Mouse (Mus musculus) heart, adult 2 months (tissue): Measurements from ENCODE around the gene Relch. TPM values are rescaled to one million over a fixed set of nuclear protein-coding genes. Genes with fewer than 3 reads are reported as not detected.
A peak's percentile ranks its signal among the peaks of the same experiment; 100 is the strongest.

Source experiments
- DNase-seq, 2 experiments: peaks; one replicate each; pipeline ENCODE4 v3.0.0; 2021
- H3K27ac ChIP-seq: fragments of 200-600 bp; 2 replicates; pipeline ENCODE4 v1.8.1; 2022
- H3K27me3 ChIP-seq: fragments of 200-500 bp; 2 replicates; pipeline ENCODE4 v1.6.1; 2012; ENCODE audit warnings: mild to moderate bottlenecking, low read length, inconsistent platforms, mixed read lengths; ENCODE audit not compliant: control insufficient read depth, insufficient read depth
- H3K36me3 ChIP-seq: fragments of 200-500 bp; 2 replicates; pipeline ENCODE4 v1.6.1; 2012; ENCODE audit warnings: low read length, inconsistent platforms; ENCODE audit not compliant: control insufficient read depth, insufficient read depth
- H3K4me1 ChIP-seq: fragments of 200-500 bp; 2 replicates; pipeline ENCODE4 v1.6.1; 2011; ENCODE audit warnings: low read length; ENCODE audit not compliant: control insufficient read depth, insufficient read depth
- H3K4me3 ChIP-seq: fragments of 200-600 bp; 2 replicates; pipeline ENCODE4 v1.8.1; 2022
- H3K79me2 ChIP-seq: fragments of 200-500 bp; replicated peaks from 2 replicates; pipeline ENCODE4 v1.6.1; 2012; ENCODE audit warnings: mild to moderate bottlenecking, inconsistent platforms, low read length, moderate library complexity, mixed read lengths; ENCODE audit not compliant: control insufficient read depth, insufficient read depth
- H3K9ac ChIP-seq: fragments of 200-500 bp; 2 replicates; pipeline ENCODE4 v1.6.1; 2012; ENCODE audit warnings: low read depth, mild to moderate bottlenecking, control low read depth, inconsistent platforms, low read length, mixed read lengths
- CTCF ChIP-seq: fragments of 200-600 bp; IDR thresholded peaks from 2 replicates; pipeline ENCODE4 v1.8.1; 2022; ENCODE audit warnings: antibody characterized with exemption, mild to moderate bottlenecking, moderate library complexity
- EP300 ChIP-seq: fragments of 200-500 bp; IDR thresholded peaks from 2 replicates; pipeline ENCODE4 v1.6.1; 2011; ENCODE audit warnings: low read depth, low read length, control low read depth; ENCODE audit not compliant: insufficient read depth
- POLR2A ChIP-seq: fragments of 200-500 bp; IDR thresholded peaks from 2 replicates; pipeline ENCODE4 v1.6.1; 2011; ENCODE audit warnings: mild to moderate bottlenecking, low read depth, low read length, control low read depth; ENCODE audit not compliant: insufficient read depth
- WGBS: fragments of 180-500 bp; shearing (Covaris S2); methylation state at CpG from one replicate; pipeline ENCODE4 v1.1.7; 2018; 5-methylcytosine and 5-hydroxymethylcytosine counted together
- intact Hi-C: fragments of 180-260 bp; cut with DNase I; formaldehyde crosslinking; loops from one replicate; pipeline ENCODE4 v1.15.1; 2025
- long read RNA-seq: library from polyadenylated mRNA; stranded (forward); transcript quantifications from one replicate; pipeline ENCODE4 v2.0.0, GENCODE M21; 2021
- polyA plus RNA-seq: library from polyadenylated mRNA; depleted of rRNA; stranded (reverse); fragments of >200 nt; gene quantifications from 2 replicates; pipeline ENCODE4 v1.2.3, GENCODE M21; 2012; rRNA removed
- total RNA-seq, 2 experiments: library from RNA; stranded (reverse); gene quantifications; 2 replicates each; pipeline ENCODE4 v1.2.3; 2021

Relch gene
- total RNA-seq = 10 to 100 TPM; 18.9 to 21.6 TPM
- polyA plus RNA-seq = 8.4 and 11.7 TPM in 2 replicates
- long read RNA-seq, full-length matches to known transcripts = 3 of 12 reads
- long read RNA-seq, partial matches to known transcripts = 3 of 12 reads
- long read RNA-seq, other reads (novel, unspliced or antisense) = 6 of 12 reads

DNA sequence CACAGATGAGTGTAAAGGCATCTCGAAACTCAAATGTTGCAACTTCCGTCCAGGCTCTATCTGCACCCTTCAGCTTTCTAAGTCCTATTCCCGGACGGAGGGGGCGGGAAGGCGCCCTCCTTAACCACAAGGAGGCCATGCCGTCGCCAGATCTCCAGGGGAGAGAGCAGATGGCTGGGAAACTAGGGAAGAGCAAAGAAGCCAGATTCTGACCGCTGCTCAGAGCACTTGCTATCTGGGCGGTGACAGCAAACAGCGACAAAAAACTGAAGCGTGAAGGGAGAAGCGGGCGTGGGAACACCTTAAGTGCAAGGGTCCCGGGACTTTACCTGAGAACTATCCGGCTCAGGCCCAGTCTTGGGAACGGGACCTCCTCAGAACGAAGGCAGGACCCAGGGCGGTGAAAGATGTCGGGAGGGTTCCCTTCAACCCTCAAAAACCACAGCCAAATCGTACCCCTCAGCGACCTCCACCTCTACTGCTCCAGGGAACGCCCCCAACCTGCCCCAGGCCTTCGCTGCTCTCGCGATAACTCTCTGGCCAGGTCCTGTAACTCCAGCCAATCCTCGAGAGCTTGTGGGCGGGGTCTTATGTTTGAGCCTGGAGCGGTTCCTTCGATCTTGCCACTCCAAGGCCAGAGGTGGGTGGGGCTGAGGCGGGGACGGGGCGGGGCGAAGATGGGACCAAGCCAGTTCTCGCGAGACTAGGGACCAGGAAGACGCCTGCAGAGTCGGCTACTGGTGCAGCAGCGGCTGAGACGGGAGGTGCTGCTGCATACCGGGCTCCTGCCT is at the start of gene Relch, which contains the start of gene Pign:
TSS of gene Relch (plus strand) at position 691 of the 791 bp plus-strand sequence.
TSS of gene Pign (minus strand) at position 507 of the 791 bp plus-strand sequence.
- peak; percentile 90 for TF ChIP-seq POLR2A
- peak; percentile 51 for TF ChIP-seq CTCF
- TF ChIP-seq EP300 = peak; percentile 4; the same call in 1 of the 2 replicates
- peak within 1 kb of the TSS; percentile 81 for H3K27ac ChIP-seq
- peaks cover 6% of the 10 kb centered on the region for H3K4me1 ChIP-seq
- peak within 1 kb of the TSS; percentile 95 for H3K4me3 ChIP-seq
- H3K79me2 ChIP-seq = no peaks in the 10 kb centered on the region; the same call in 1 of the 2 replicates
- intact Hi-C loops = loop anchor here (5.0 to 10.0 kb wide), 2 partner anchors 374 to 731 kb away; no protein-coding TSS in a partner anchor
- peak within 1 kb of the TSS; percentile 75 for H3K9ac ChIP-seq
- no peaks in the 10 kb centered on the region for H3K27me3 ChIP-seq
- WGBS = under 1% methylated on average over 41 of the region's 41 CpGs
- DNase-seq = peak; percentile 93 to 98
- H3K36me3 ChIP-seq = peaks cover 8% of the 10 kb centered on the region

DNA sequence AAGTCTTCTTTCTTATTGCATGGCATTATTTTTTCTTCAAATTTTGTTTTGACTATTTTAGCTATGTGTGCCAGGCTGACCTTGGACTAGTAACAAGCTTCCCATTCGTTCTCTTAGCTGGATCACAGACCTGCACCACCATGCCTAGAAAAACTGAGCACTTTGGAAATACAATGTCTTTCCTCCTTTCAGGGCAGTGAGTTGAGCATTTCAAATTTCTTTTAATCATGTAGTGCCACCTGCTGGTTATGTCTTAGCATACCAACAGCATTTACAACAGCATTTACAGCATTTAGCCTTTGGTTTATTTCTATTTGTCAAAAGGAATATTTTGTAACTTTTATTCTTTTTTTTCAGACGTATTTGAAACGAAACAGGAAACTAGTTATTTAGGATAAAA is 33.2 kb upstream of the Relch start:
- Histone ChIP-seq H3K36me3 (no peaks in the 10 kb centered on the region), H3K9ac (no peak overlapping the region), H3K4me3 (no peak overlapping the region), H3K27me3 (no peaks in the 10 kb centered on the region), H3K27ac (no peak overlapping the region), H3K79me2 (no peaks in the 10 kb centered on the region), H3K4me1 (no peaks in the 10 kb centered on the region)
- intact Hi-C loops = loop anchor here (1.0 to 2.0 kb wide), 2 partner anchors 538 to 644 kb away; no protein-coding TSS in a partner anchor
- no peak for DNase-seq
- WGBS = 20% methylated on average over 3 of the region's 3 CpGs
- TF ChIP-seq EP300 (0 out of 2 replicates have a peak, but pooled peaks have one; percentile 9), CTCF (peak; percentile 82), POLR2A (no peak)

DNA sequence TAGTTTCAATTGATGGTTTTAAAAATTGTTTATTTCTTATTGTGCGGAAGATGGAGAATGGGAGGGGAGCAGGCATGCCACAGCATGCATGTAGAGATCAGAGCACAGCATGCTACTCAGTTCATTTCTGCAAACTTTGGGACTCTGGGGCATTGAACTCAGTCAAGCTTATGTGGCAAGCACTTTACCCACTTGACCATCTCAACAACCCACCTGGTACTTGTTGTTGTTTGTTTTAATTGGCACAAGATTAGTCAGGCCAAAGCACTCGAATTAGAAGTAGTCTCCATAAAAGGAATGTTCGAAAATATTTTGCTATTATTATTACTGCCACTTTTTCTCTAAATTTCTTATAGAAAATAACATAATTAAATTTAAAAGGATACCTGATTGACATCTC is 19.6 kb upstream of the Relch start:
- H3K27ac ChIP-seq = no peak overlapping the region
- WGBS = 86% methylated on average over 3 of the region's 3 CpGs
- H3K4me1 ChIP-seq = no peaks in the 10 kb centered on the region
- H3K27me3 ChIP-seq = no peaks in the 10 kb centered on the region
- no peak for DNase-seq
- H3K36me3 ChIP-seq = peaks cover 2% of the 10 kb centered on the region; the same call in 1 of the 2 replicates
- no peak overlapping the region for H3K9ac ChIP-seq
- intact Hi-C loops = no loop called here
- H3K4me3 ChIP-seq = no peak overlapping the region
- H3K79me2 ChIP-seq = no peaks in the 10 kb centered on the region
- no peak for TF ChIP-seq CTCF
- TF ChIP-seq POLR2A = no peak
- no peak for TF ChIP-seq EP300

DNA sequence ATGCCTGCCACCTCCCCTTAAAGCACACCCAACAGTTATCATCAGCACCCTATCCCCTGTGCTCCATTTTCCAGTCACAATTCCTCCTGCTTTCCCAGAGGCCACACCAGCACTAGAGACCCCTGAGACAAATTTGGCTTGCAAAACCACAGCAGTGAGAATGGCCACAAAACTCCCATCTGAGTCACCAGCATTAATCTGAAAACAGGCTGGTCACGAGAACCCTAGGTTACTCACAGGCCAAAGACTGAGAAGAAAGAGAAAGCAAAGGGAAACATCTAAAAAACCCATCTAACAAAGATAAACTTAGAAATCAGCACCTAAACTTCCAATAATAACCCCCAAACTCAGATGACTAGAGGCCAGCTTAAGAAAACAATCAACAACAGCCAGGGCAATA is 13.0 kb upstream of the Relch start:
- no peak for DNase-seq
- Histone ChIP-seq H3K9ac (no peak overlapping the region), H3K27ac (no peak overlapping the region), H3K79me2 (no peaks in the 10 kb centered on the region), H3K4me1 (no peaks in the 10 kb centered on the region), H3K27me3 (no peaks in the 10 kb centered on the region), H3K4me3 (no peak overlapping the region), H3K36me3 (0 out of 2 replicates have a peak, but pooled peaks cover 2% of the 10 kb centered on the region)
- intact Hi-C loops = no loop called here
- TF ChIP-seq POLR2A (no peak), CTCF (no peak), EP300 (no peak)
- WGBS = 89% methylated on average over 1 of the region's 1 CpGs

DNA sequence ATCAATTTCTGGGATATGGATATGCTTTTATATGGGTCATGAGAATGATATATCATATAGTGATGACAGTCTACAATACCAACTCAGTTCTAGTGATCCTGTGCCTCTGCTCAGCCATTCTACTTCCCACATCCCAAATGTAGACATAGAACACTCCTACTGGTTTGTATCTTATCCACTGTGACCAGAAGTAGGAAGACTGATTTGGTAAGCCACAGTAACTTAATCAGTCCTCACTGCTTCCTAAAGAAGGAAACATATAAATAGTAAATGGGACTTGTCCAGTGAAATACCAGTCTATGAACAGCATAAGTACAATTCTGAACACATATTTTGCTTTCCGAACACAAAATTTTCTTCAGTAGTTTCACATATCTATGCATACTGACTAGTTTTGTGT is 9.7 kb upstream of the Relch start:
- H3K27me3 ChIP-seq = no peaks in the 10 kb centered on the region
- DNase-seq = no peak
- H3K79me2 ChIP-seq = no peaks in the 10 kb centered on the region
- WGBS = 90% methylated on average over 1 of the region's 1 CpGs
- no peak overlapping the region for H3K27ac ChIP-seq
- intact Hi-C loops = no loop called here
- H3K4me1 ChIP-seq = no peaks in the 10 kb centered on the region
- no peak overlapping the region for H3K4me3 ChIP-seq
- H3K36me3 ChIP-seq = no peaks in the 10 kb centered on the region
- no peak for TF ChIP-seq POLR2A
- no peak for TF ChIP-seq CTCF
- TF ChIP-seq EP300 = no peak
- H3K9ac ChIP-seq = no peak overlapping the region

DNA sequence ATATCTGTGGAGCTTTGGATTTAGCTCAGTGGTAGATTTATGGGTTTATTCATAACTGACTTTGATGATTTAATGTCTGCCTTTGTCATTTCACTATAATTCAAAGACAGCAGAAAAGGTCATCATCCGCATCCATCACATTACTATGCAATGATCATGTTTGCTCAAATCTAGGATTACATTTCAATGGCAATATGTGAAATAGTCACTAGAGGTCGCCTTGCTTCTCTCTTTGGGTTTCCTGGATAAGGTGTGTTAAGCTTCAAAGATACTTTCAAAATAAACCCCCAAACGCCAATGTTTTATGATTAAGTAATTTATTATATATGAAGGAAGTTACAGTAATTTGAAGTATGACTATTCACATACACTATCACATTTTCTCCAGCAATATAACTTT is 3.6 kb upstream of the Relch start:
- Histone ChIP-seq H3K9ac (no peak overlapping the region), H3K4me1 (no peaks in the 10 kb centered on the region), H3K27me3 (no peaks in the 10 kb centered on the region), H3K79me2 (no peaks in the 10 kb centered on the region; the same call in 1 of the 2 replicates), H3K4me3 (no peak overlapping the region), H3K36me3 (no peaks in the 10 kb centered on the region), H3K27ac (no peak overlapping the region)
- 16% methylated on average over 3 of the region's 3 CpGs for WGBS
- intact Hi-C loops = loop anchor here (1.0 to 10.0 kb wide), 4 partner anchors 21 to 735 kb away; no protein-coding TSS in a partner anchor
- DNase-seq = no peak
- TF ChIP-seq CTCF (peak; percentile 94; the same call in 1 of the 2 replicates), EP300 (no peak)
